Mouse (Mus musculus) myocyte (in vitro differentiated cells): Measurements from ENCODE around the gene Cdiptos.

Source experiments
- CEBPB ChIP-seq: IDR thresholded peaks from 2 replicates; pipeline ENCODE4 v1.6.1; 2011; ENCODE audit warnings: mild to moderate bottlenecking, moderate library complexity; ENCODE audit not compliant: poor library complexity, insufficient read depth, severe bottlenecking
- E2F4 ChIP-seq: IDR thresholded peaks from one replicate; pipeline ENCODE4 v1.6.1; 2011; ENCODE audit warnings: mild to moderate bottlenecking, control low read depth, moderate library complexity; ENCODE audit not compliant: insufficient read depth
- MAX ChIP-seq: IDR thresholded peaks from one replicate; pipeline ENCODE4 v1.6.1; 2011; ENCODE audit warnings: low read depth, mild to moderate bottlenecking, control low read depth
- MYOD1 ChIP-seq, 3 experiments: IDR thresholded peaks; one replicate each; pipeline ENCODE4 v1.6.1; 2011; ENCODE audit warnings: control low read depth in 2 of 3, low read depth in 2 of 3, mild to moderate bottlenecking in 2 of 3, moderate library complexity in 1 of 3; ENCODE audit not compliant: insufficient read length in 2 of 3, control insufficient read depth in 1 of 3
- MYOG ChIP-seq, 3 experiments: IDR thresholded peaks; one replicate each; pipeline ENCODE4 v1.6.1; 2011; ENCODE audit warnings: control low read depth in 2 of 3, low read depth in 2 of 3, mild to moderate bottlenecking in 2 of 3; ENCODE audit not compliant: insufficient read length in 2 of 3, control insufficient read depth in 1 of 3, insufficient read depth in 1 of 3
- POLR2A ChIP-seq: IDR thresholded peaks from one replicate; pipeline ENCODE4 v1.6.1; 2011; ENCODE audit warnings: low read depth, mild to moderate bottlenecking, control low read depth, moderate library complexity; ENCODE audit not compliant: insufficient read length
- POLR2AphosphoS2 ChIP-seq: IDR thresholded peaks from one replicate; pipeline ENCODE4 v1.6.1; 2011; ENCODE audit warnings: low read depth, control low read depth; ENCODE audit not compliant: insufficient read length
- REST ChIP-seq: IDR thresholded peaks from one replicate; pipeline ENCODE4 v1.6.1; 2011; ENCODE audit warnings: mild to moderate bottlenecking, control low read depth, moderate library complexity; ENCODE audit not compliant: insufficient read depth, insufficient read length
- TCF12 ChIP-seq: IDR thresholded peaks from one replicate; pipeline ENCODE4 v1.6.1; 2011; ENCODE audit warnings: mild to moderate bottlenecking, control low read depth; ENCODE audit not compliant: poor library complexity, insufficient read depth, severe bottlenecking
- TCF3 ChIP-seq: IDR thresholded peaks from one replicate; pipeline ENCODE4 v1.6.1; 2011; ENCODE audit warnings: low read depth, control low read depth; ENCODE audit not compliant: insufficient read length
- USF1 ChIP-seq: IDR thresholded peaks from one replicate; pipeline ENCODE4 v1.6.1; 2011; ENCODE audit warnings: low read depth, mild to moderate bottlenecking, control low read depth, moderate library complexity

- no peak for TF ChIP-seq POLR2A
- no peak for TF ChIP-seq TCF12
- TF ChIP-seq CEBPB = no peak
- no peak for TF ChIP-seq POLR2AphosphoS2
- no peak for TF ChIP-seq MAX
- no peak for TF ChIP-seq USF1
- no peak for TF ChIP-seq MYOD1 (IDR thresholded peaks at IDR 0.05; ENCODE audit: control insufficient read depth in 1 of 3, insufficient read length in 2 of 3, low read depth in 2 of 3)
- no peak for TF ChIP-seq REST
- TF ChIP-seq E2F4 = no peak
- TF ChIP-seq MYOG (IDR thresholded peaks at IDR 0.05; ENCODE audit: control insufficient read depth in 1 of 3, insufficient read depth in 1 of 3, insufficient read length in 2 of 3, low read depth in 2 of 3) = no peak
- TF ChIP-seq TCF3 = no peak
Measured at GRCm38 (mm10) chr7:126975893-126975949, 177 bp downstream of the Cdiptos start, which contains the start of gene Cdipt.
